Mouse (Mus musculus) liver, adult 2 months (tissue): ENCODE measurements around the gene Rhbg.

Experiments
- CTCF ChIP-seq: fragments of 200-500 bp; IDR thresholded peaks from 2 replicates; pipeline ENCODE4 v1.5.1; 2011; ENCODE audit warnings: low read depth, low read length, control low read depth
- POLR2A ChIP-seq: fragments of 200-500 bp; IDR thresholded peaks from 2 replicates; pipeline ENCODE4 v1.6.1; 2011; ENCODE audit warnings: low read length, control low read depth; ENCODE audit not compliant: insufficient read depth; ENCODE audit errors: extremely low read depth

GRCm38 (mm10) chr3:88222446-88222845 lies 32.1 kb downstream of the Rhbg start:
- no peak for TF ChIP-seq CTCF
- TF ChIP-seq POLR2A, result no peak
